Mouse (Mus musculus) liver, postnatal 0 days (tissue): ENCODE measurements around the gene Spdef.

Experiments used
- CTCF ChIP-seq: sonication (generic); IDR thresholded peaks from 2 replicates; pipeline ENCODE4 v1.5.1; 2016; ENCODE audit warnings: antibody characterized with exemption, low read depth
- EP300 ChIP-seq: IDR thresholded peaks from 2 replicates; pipeline ENCODE4 v1.6.1; 2016; ENCODE audit warnings: antibody characterized with exemption, low read depth, mild to moderate bottlenecking

GRCm38 (mm10) chr17:27750451-27750942 lies 21.7 kb upstream of the Spdef start:
- TF ChIP-seq CTCF: no peak
- TF ChIP-seq EP300: no peak
